Mouse (Mus musculus) brown adipose tissue, adult 24 weeks (tissue): Measurements from ENCODE around the gene Teddm2. TPM values are rescaled to one million over a fixed set of nuclear protein-coding genes. Genes with fewer than 3 reads are reported as not detected.
A peak's percentile ranks its signal among the peaks of the same experiment; 100 is the strongest.

Experiments used
- H3K27ac ChIP-seq: fragments of 200-500 bp; replicated peaks from 2 replicates; pipeline ENCODE4 v1.5.1; 2012; ENCODE audit warnings: low read depth, mild to moderate bottlenecking, low read length
- H3K4me1 ChIP-seq: fragments of 200-500 bp; 2 replicates; pipeline ENCODE4 v1.6.1; 2012; ENCODE audit warnings: low read length, mixed read lengths; ENCODE audit not compliant: control insufficient read depth, insufficient read depth, insufficient read length
- H3K4me3 ChIP-seq: fragments of 200-500 bp; 2 replicates; pipeline ENCODE4 v1.5.1; 2012; ENCODE audit warnings: low read depth, mild to moderate bottlenecking, low read length, moderate library complexity; ENCODE audit not compliant: insufficient read depth
- polyA plus RNA-seq: library from polyadenylated mRNA; stranded (reverse); fragments of >200 nt; gene quantifications from 2 replicates; pipeline ENCODE4 v1.2.4, GENCODE M21; 2012; ENCODE audit not compliant: missing spikeins, insufficient read depth, insufficient read length

Teddm2 gene
- polyA plus RNA-seq, 1 experiment: not detected

DNA sequence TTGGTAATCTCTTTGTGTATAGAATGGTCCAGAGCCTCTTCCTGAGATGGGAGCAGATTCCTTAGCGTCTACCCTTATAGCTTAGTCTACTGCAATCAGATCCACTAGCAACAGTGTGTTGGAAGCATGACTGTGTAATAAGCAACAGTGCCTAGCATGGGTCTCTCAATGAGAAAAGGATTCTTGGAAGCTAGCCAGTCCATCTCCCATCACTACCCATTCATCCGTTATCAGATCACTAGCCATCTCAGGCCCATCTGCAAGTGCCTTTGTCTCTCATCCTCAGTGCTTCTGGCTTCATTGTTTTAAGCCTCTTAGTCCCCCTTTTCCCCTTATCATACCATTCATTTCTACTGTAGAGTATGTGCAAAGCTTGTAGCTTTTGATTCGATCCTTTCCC, 79.8 kb downstream of the Teddm2 start:
- Histone ChIP-seq H3K27ac (no peak overlapping the region), H3K4me3 (no peak overlapping the region), H3K4me1 (no peaks in the 10 kb centered on the region)

DNA sequence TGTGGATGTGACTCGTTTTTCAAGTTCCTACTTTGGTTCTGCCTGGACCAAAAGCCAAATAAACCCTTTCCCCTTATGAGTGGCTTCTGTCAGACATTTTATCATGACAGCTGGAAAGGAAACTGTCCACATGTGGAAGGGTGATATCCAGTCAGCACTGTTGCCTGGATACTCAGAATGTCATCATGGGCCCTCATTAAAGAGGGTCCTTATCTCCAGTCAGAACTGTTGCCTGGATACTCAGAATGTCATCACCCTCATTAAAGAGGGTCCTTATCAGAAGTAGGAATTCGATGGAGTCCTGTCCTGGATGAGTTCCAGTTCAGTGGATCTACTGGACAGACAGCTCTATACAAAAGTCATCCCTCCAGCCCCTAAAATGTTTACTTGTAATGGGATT, 85.8 kb downstream of the Teddm2 start:
- H3K27ac ChIP-seq: no peak overlapping the region
- no peaks in the 10 kb centered on the region for H3K4me1 ChIP-seq
- H3K4me3 ChIP-seq: no peak overlapping the region

DNA sequence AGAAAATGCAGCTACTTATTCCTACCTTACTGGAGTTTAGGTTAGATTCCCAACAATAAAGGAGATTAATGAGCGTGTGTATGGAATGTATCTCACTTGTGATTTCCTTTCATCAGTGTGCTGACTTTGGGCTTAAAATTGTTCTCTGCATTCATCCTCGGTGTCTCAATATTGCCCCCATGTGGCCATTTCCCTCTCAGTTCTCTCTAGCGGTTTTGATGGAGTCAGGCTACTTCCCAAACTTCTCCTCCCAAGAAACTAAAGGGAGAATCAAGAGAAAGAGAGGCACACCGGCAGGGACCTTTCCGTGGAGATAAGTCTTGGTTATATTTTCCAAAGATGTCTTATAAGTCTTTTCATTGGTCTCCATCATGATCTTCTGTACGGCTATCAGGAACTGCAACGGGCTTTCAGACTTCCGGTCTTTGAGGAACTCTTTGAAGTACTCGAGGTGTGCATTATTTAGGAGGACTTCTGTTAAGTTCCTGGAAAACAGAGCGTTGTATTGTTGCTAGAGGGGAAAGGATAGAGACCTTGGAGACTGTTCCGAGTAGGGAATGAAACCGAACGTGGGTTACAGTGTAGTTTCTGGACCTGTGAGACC, 92.5 kb downstream of the Teddm2 start:
- no peaks in the 10 kb centered on the region for H3K4me1 ChIP-seq
- no peak overlapping the region for H3K4me3 ChIP-seq
- H3K27ac ChIP-seq: no peak overlapping the region

DNA sequence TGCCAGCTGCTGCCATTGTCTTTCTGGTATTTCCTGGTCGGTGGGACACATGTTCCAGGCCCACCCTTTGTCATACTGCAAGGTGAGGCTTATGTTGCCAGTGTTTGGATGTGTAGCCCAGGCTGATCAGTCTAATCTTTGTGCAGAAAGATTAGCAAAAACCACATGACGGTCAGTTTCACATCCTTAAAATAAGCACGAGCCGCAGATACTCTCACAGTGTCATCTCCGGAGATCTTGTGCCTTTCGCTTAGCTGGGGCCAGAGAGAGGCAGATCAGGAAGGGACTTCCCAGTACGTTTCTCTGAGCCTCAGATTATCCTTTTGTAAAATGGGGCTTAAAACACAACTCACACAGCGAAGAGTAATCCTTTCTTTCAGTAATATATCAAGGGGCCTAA, 96.5 kb downstream of the Teddm2 start:
- Histone ChIP-seq H3K27ac (0 out of 2 replicates have a peak overlapping the region, but pooled peaks have one; percentile 7), H3K4me1 (no peaks in the 10 kb centered on the region)

DNA sequence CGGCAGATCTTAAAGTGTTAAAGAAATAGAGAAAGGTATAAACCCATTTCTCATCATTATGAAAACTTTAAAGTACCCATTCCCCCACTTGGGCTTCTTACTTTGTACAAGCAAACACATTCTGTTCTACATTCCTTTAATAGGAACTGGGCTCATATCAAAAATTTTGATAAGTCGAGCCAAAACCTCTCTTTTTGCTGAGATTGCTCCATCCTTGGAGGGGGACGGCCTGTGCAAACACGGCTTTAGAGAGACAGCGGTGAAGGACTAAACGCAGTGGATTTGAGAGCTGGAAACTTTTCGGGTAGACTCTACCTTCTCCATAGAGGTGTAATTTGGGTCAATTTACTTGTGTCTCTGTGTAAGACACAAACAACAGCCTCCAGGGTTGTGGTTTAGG, 97.3 kb downstream of the Teddm2 start:
- peak overlapping the region; percentile 55; the same call in 1 of the 2 replicates for H3K27ac ChIP-seq

More for the DNA sequence above, 96.5 kb downstream of the Teddm2 start:
- no peak overlapping the region for H3K4me3 ChIP-seq

More for the DNA sequence above, 97.3 kb downstream of the Teddm2 start:
- H3K4me1 ChIP-seq: no peaks in the 10 kb centered on the region
- 0 out of 2 replicates have a peak overlapping the region, but pooled peaks have one; percentile 18 for H3K4me3 ChIP-seq

Other genes starting within 250 kb of the Teddm2 start
- not detected in 2 replicates for gene Rgs8, start 247.2 kb downstream of the Teddm2 start, polyA plus RNA-seq
- 0.44 TPM in 1 of 2 replicates, not detected in the other for gene Rgs16, start 159.9 kb downstream of the Teddm2 start, polyA plus RNA-seq
- 2.6 and 3.6 TPM in 2 replicates for gene Rnasel, start 150.8 kb downstream of the Teddm2 start, polyA plus RNA-seq
- gene Rgsl1, start 56.1 kb downstream of the Teddm2 start, polyA plus RNA-seq: 1.3 TPM in 1 of 2 replicates, not detected in the other
- not detected in 2 replicates for gene Teddm1b, start 25.9 kb downstream of the Teddm2 start, polyA plus RNA-seq
- gene Teddm1a, start 8.5 kb downstream of the Teddm2 start, polyA plus RNA-seq: not detected in 2 replicates
- 924 and 1,059 TPM in 2 replicates for gene Glul, start 284 bp downstream of the Teddm2 start, polyA plus RNA-seq